Mouse (Mus musculus) heart, postnatal 10 days (tissue): Measurements from ENCODE around the gene Adarb2. TPM values are rescaled to one million over a fixed set of nuclear protein-coding genes. Genes with fewer than 3 reads are reported as not detected.

ENCODE experiments used
- DNase-seq, 2 experiments: peaks; one replicate each; pipeline ENCODE4 v3.0.0; 2021
- intact Hi-C: fragments of 180-260 bp; cut with DNase I; formaldehyde crosslinking; loops from one replicate; pipeline ENCODE4 v1.15.1; 2025
- total RNA-seq, 2 experiments: library from RNA; stranded (reverse); gene quantifications; 2 replicates each; pipeline ENCODE4 v1.2.3; 2021

Gene Adarb2
- not detected for total RNA-seq

DNA sequence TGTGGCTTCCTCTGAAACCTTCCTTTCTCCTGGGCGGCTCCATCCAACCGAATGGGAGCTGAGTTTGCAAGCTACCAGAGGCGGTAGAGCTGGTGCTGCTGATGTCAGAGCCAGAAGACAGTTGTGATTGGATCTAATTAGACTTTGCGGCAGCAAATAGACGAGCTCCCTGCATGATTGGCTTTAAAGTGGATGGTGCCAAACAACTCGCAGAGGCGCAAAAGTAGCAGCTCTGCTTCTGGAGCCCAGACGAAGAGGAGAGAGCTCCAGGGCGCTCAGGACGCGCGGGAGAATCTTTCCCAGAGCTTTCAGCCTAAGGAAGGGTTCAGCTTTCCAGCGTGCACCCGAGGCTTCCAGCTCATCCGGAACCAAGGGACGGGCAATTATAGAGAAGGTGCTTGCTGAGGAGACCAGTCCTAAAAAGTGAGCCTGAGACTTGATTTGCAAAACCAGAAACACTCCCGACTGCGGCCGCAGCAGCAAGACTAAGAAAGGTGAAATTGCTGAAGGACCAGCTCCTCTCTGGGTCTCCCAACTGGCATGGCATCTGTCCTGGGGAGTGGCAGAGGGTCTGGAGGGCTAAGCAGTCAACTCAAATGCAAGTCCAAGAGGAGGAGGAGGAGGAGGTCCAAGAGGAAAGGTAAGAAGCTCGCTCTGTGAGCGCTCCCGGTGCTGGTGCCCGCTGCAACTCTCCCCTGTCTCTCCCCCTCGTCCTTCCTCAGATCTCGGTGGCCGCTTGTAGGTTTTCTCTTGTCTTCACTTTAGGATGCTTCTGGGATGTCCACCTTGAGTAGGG, at the start of gene Adarb2:
Gene Adarb2, plus strand, starts transcription at position 186 of the 796 bp plus-strand sequence.
- intact Hi-C loops, result no loop called here
- DNase-seq, result peak; percentile 0 to 2

DNA sequence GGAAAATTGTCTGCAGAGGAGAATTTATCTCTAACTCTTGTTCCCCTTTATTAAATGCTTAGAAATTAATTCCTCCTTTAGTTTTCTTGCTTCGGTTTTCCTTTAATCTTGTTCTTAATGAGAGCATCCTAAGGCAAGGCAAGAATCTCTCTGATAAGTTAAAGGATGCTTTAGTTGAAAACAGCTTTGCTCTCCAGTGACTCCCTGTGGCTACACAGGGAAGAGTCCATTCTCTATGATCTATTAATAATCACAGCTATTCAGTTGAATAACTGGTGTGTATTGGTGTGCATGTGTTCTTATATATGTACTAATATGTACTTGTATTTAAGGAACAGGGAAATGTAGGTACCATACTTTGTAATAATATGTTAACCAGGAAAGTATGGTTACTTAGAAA, 28.9 kb upstream of the Adarb2 start:
- intact Hi-C loops, result no loop called here
- no peak for DNase-seq

DNA sequence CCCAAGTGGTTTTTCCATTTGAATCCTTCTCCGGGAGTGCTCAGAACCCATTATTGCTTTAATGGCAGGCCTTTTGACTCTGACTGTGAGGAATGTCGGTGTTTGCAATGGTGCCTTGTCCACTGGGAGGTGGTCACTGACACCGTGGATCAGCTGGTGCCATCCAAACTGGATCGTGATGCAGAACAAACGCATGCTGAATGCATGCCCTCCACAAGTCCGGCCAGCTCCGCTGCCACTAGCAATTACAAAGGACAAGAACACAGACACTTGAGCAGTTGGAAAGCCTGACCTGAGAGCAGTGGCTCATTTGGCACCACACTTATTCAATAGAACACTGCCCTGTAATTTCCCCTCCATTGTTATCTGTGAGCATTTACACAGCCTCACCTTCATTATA, 10.7 kb upstream of the Adarb2 start:
- intact Hi-C loops, result no loop called here
- DNase-seq, result no peak

DNA sequence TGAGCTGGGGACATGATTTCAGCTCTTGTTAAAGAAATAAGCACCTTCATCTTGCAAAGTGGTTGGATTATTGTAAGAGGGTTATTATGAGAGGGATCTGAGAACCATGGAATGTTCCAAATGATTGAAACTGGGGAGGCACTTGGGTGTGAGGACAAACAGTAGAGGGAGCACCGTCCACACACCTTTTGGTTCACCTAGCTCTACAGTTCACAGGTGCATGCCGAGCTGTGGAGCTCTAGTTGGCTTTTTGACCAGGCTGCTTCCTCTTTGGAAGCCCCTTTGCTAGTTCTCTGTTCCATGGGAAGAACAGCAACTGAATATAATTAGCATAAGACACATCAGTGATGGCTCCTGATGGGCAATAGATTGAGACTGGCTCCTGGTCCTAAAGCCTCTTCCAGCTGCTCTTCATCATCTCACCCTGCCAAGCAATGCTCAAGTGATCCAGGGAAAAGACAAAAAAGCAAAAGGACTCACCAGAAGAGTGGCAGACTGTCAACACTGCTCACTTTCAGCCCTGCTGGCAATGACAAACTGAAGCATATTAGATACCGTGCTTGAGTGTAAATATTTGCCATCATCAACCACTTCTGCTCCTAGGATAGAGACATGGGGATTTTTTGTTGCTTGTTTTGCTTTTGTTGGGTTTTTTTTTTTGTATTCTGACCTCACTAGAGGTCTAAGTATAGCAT, 3.3 kb upstream of the Adarb2 start:
- no peak for DNase-seq
- intact Hi-C loops, result no loop called here

DNA sequence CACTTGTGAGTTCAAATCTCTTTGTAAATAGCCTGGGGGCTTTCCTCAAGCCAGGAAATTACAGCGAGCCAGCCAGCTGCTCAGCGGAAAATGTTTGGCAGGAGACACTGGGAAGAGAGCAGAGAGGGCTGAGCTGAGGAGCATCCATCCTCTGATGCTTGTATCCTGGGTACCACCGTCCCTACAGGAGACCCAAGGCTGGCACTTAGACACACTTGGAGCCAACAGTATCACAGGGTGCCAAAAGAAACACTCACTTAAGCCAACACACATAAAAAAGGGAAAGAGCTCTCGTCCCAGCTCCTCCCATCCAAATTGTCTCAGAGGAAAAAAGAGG, 779 bp downstream of the Adarb2 start:
- no peak for DNase-seq
- intact Hi-C loops, result no loop called here

DNA sequence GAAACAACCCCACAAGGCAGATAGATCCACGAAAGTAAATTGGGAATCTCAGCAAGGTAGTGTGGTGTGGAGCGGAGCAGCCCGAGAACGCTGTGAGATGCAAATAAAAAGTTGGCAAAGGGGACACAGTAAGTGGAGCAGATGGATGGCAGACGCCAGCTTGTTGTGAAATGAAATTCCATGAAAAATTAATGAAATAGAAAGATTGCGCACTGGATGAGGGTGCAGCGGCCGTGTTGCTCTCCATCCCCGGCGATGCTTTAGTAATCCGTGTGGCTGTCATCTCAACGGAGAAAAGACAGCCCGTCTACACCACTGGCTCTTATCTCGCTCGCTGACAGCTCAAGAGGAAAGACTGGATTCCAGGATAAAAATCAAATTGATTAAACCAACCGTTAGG, 4.7 kb downstream of the Adarb2 start:
- intact Hi-C loops, result no loop called here
- DNase-seq, result no peak

DNA sequence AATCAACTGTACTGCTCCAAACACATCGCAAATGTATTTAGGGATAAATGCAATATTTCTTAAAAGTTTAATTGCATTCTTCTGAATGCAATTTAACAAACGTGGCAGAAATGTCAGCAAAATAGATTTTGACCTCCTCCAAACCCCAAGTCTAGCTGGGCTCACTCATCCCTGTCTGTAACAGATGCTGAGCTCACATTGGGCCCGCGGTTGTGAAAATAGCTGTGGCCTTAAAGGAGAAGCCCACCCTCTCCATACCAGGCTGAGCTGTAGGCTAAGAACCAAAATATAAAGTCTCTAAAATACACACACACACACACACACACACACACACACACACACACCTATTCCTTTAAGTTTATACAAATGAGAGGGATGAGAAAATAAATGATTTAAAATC, 8.1 kb downstream of the Adarb2 start:
- no peak for DNase-seq
- intact Hi-C loops, result no loop called here

DNA sequence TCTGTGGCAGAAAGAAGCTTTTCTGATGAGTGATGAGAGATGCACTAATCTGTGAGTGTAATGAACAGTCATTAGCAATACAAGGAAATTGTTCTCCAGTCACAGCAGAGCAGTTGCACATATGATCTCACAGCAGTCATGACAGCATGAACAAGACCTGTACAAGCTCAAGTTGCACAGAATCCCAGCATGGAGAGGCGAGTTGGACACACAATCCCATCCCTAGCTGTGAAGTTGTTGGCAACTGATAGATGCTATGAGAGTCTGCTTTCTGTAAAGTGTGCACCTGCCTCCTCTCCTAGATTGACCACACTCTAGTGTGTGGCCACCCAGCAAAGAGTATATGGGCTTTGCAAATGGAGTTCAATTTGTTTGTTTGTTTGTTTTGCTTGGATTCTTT, 36.2 kb downstream of the Adarb2 start:
- intact Hi-C loops, result no loop called here
- no peak for DNase-seq

DNA sequence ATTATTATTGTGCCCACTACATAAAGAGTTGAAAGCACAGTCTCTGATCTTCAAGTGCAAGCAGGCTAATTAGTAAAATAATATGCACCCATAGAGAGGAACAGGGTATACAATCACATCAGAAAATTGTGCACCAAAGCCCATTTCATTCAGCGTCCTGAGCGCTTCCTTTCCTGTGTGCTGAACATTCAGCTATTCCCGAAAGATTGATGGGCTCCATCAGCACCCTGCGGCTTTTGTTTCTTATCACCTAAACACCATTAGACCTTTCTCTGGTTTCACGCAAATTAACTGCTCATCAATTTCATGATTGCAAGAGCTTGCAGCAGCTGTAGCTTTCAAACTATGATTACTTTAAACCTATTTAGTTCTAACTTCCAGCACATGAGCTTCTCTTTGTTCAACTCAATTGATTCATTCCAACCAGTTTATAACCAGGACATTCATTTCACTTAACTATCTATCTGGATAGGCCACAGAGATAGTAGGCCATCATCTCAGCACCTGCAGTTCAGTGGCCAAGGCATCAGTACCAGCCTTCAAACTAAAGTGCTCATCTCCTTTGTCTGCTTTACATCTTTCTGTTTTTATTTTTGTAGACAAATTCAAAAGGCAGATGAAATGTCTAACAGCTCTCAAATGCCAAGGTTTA, 45.5 kb downstream of the Adarb2 start:
- DNase-seq, result no peak
- intact Hi-C loops, result no loop called here

DNA sequence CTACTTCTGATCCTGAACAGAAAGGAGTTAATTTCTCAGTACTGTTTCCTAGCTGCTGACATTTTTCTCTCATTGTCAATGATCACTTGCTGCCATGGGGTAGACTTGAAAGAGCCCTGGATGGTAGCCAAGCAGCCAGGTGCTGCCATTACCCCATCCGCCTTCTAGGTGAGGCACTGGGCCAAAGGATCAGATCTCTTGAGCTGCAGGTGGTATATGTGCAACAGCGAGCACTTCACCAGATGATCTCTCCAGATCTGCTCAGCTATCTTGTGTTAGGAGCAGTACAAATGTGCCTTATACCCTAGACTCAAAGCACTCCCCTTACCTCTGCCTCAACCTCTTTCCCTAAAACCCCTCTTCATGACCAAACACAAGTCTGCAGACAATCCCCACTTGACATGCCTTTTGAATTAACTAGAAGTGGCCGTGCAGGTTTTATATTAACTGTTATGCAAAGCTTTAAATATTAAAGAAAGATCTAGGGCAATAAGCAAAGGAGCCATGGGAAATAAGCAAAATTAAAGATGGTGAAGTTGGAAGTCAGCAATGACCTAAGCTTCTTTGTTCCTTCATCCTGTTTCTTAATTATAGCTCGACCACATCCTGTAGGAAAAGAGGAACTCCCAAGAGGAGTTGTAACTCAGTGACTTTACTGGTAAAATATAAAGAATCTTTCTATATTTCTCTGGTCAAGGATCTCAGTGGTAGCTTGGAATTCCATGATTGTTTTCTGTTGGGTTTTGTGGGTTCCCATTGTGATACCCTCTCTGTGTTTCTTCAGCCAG, 69.7 kb downstream of the Adarb2 start:
- intact Hi-C loops, result no loop called here

DNA sequence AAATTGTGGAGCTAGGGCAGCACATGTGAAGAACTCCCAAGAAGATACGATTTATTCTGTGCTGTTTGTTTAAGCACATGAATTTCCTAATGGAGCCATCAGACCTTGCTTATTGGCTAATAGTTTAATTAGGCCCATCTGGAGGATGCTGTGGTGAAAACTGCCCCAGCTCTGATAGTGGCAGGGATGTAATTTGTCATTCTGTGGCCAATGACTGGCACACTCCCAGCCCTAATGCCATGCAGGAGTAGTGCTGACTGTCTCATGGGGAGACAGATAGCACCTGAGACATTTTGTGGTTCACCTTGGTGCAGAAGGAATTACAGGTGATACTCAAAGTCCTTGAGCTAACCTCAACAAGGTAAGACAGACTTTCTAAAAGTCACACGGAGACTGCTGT, 80.5 kb downstream of the Adarb2 start:
- no peak for DNase-seq
- intact Hi-C loops, result no loop called here

More for the DNA sequence above, 69.7 kb downstream of the Adarb2 start:
- peak in 1 of 2 experiments; percentile 1 for DNase-seq

DNA sequence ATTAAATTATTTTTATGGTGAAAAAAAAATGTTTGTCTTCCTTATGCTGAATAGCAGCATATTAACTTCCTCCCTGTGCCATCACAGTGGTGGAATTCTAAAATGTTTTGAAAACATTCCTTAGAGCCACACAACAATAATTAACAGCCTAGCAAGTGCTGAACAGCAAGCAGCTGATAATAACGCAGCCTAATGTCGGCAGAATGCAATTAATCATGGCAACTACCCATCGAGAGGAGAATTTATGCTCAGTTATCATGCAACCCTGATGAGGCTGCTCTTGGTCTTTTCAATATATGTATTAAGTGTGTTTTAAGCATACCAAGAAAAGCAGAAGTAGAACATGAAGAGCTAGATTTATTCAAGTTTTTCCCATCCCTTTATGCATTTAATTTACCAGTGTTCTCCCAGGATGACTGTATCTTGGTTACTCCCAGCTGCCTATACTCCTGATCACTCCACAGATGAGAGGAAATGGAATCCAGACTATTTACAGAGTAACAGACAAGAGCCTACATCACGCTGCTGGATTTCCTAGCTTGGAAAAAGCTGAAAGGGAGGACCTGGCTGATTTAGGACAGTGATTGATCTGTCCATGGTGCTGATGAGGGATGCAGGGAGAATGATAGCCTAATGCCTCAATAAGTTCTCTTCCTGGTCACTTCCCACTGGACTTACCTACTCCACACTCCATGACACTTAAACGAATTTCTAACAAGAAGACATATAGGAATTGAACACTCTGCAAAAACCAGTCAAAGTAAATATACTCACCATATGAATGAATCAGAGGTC, 113.9 kb downstream of the Adarb2 start:
- peak; percentile 1 to 9 for DNase-seq
- intact Hi-C loops, result no loop called here

DNA sequence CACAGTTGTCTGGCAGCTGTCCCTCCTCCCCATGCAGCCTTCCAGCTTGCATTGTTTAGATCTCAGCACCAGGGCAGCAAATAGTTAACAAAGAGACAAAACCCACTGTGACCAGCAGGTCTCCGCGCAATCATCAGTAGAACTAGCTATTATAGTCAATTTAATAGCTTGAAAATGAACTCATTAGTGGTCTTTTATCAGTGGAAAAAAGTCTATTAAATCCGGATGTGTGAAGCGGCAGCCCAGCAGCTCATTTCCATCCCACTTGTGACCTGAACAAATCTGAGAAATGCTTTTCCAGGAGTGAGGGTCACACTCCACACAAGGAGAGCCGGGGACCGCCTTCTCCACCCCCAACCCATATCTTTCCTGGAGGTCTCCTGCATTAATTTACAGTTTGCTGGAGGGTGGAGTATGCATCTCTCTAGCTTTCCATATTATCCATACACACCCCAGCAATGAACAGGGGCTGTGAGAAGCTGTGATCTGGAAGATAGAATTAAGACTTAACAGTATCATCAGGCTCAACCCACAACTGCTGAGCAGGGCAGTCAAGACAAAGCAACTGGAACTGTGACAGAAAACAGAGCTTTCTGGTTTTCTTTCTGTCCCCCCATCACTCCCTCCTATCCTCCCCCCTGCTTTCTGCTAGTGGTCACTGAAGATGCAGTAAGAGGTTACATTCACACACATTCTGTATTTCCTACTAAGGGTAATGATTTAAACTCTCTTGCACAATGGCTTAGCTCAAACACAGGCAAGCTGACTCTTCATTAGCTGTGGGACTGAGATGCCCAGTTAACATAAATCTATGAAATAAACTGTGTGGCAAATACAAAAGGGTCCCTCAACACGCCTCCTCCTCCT, 131.2 kb downstream of the Adarb2 start:
- DNase-seq, result no peak
- intact Hi-C loops, result no loop called here

DNA sequence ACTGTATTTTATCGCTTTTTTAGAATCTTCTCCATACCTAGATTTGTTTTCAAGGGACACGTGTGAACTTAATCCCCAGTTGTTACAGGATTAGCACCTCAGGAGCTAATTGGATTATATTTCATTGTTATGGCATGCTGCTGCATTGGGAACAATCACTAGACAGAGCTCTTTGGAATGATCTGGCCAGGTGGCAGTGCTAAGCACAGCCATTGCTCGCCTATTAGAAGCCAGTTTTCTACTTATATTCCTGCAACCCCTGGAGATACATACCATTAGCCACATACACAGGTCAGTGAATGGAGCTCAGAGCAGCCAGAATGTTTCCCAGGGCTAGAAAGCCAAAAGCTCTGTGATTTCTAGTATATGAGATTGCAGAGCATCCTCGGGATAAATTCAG, 131.9 kb downstream of the Adarb2 start:
- intact Hi-C loops, result no loop called here
- DNase-seq, result no peak

DNA sequence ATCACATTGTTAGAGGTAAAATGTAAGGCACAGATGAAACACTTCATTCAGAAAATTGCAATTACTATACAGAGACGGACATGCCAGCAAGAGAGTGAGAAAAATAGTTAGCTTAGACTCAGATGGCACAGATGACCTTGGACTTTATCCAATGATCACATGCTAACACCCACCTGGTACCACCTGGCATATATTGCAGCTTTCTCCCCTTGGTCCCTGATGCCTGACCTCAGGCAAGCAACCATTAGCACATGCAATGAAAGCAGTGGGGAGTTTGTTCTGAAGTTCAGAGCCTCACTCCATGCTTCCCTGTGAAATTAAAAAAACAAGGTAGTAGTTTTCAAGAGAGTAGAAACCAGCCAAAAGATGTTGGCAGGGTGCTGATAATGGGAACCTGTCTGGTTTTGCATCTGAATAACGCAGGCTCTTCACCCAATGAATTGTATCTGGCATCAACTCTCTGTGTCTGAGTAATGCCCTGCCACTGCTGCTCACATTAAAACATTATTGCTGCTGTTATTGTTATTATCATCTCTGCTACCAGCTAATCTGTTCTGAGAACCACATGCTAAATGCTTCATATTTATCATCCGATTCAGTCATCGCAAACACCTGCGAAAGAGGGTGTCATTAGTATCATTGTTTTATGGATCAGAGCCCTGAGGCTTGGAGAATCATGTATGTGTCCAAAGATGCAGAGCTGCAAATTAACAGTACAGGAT, 138.6 kb downstream of the Adarb2 start:
- intact Hi-C loops, result no loop called here
- DNase-seq, result no peak

DNA sequence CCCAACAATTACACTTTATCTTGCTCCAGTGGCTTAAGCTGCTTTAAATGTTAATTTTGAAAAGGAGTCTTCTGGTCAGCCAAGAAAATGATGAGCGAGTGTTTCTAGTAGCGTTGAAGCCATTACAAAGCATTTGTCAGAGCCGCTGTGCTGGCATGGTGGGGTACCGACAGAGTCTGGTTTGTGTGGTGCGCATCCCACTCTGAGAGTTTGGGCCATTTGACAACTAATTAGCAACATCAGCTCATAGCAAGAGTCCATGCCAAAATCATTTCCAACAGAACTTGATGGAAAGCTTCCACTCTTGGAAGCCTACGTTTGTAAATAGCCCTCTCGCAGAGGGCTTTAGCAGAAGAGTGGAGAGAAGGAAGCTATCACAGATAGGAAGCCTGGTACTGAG, 144.5 kb downstream of the Adarb2 start:
- intact Hi-C loops, result no loop called here
- no peak for DNase-seq

DNA sequence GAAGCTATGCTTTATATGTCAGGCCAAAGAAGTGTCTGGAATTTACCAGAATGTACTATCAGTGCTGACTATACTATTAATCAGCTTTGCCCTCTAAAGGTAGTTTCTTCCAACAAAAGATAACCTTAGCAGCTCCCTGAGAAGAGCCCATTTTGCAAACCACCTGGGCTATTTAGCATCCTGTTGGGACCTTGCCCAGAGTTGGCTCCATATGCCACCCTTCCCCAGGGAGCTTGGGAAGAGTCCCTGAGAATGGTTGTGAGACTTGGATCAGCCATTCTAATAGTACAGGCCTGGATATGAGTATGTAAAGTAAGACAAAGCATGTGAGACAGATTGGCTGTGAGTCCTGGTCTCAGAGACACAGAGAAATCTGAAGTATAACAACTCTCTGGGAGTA, 149.7 kb downstream of the Adarb2 start:
- DNase-seq, result no peak
- intact Hi-C loops, result no loop called here

DNA sequence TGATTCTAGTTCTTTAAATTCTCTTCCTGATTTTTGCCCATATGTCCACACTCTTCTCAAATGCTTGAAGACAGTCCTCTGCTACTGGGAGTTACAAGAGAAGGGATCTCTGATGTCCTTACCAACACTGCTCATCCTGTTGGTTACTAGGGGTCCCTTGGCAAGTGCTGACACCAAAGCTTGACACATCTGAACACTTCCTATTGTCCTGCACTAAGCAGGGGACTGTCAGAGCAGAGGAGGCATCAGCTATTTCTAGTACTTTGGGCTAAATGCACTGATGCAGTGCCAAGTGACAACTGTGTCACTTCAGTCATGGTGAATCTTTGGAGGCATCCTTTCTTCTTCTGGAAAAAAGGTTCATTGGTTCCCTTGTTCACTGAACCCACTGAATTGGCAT, 150.3 kb downstream of the Adarb2 start:
- DNase-seq, result no peak
- intact Hi-C loops, result no loop called here

DNA sequence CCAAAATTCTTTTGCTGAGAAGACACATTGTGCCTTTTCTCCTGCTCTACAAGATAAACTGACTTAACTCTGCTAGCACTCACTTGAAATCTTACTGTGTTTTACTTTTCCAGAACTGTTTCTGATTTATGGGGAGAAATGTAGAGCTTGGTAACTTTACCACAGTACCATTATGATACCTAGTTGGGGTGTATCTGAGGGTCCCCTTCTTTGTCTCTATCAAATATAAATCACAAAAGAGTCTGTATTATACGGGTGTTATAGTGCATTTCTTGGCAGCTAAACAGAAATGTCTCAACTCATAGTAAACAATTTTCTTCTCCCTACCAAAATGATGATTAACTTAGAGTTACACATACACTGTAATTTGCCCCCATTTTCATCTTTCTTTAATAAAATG, 162.9 kb downstream of the Adarb2 start:
- DNase-seq, result no peak
- intact Hi-C loops, result no loop called here
